Mouse (Mus musculus) hindlimb bud, embryonic 11.5 days (tissue): ENCODE results near the gene Zfp385a.

Experiments
- DNase-seq: peaks from one replicate; pipeline ENCODE4 v3.0.0-alpha.2; 2012; ENCODE audit warnings: low read depth, low spot score; ENCODE audit errors: extremely low spot score

Zfp385a gene

GRCm38 (mm10) chr15:103363809-103364208 is 23.9 kb upstream of the Zfp385a start:
- no peak for DNase-seq

- DNase-seq, result no peak
These were observed 23.1 kb upstream of the Zfp385a start for GRCm38 (mm10) chr15:103362950-103363349.

- DNase-seq, result no peak
These were observed 22.4 kb upstream of the Zfp385a start for GRCm38 (mm10) chr15:103362333-103362732.

GRCm38 (mm10) chr15:103361269-103361668 is 21.4 kb upstream of the Zfp385a start:
- DNase-seq, result no peak

- no peak for DNase-seq
These were observed 20.1 kb upstream of the Zfp385a start for GRCm38 (mm10) chr15:103359869-103360602.

GRCm38 (mm10) chr15:103359122-103359510 is 19.2 kb upstream of the Zfp385a start:
- no peak for DNase-seq

GRCm38 (mm10) chr15:103358278-103359121 is 18.6 kb upstream of the Zfp385a start:
- no peak for DNase-seq

GRCm38 (mm10) chr15:103357817-103358216 is 17.9 kb upstream of the Zfp385a start:
- no peak for DNase-seq

GRCm38 (mm10) chr15:103356130-103356529 is 16.2 kb upstream of the Zfp385a start:
- DNase-seq, result no peak

- DNase-seq, result no peak
These were observed 15.5 kb upstream of the Zfp385a start for GRCm38 (mm10) chr15:103355420-103355819.

- DNase-seq, result no peak
These were observed 14.8 kb upstream of the Zfp385a start for GRCm38 (mm10) chr15:103354690-103355089.

GRCm38 (mm10) chr15:103353511-103354256 is 13.8 kb upstream of the Zfp385a start:
- DNase-seq, result no peak

GRCm38 (mm10) chr15:103352856-103353255 is 13.0 kb upstream of the Zfp385a start:
- DNase-seq, result no peak

GRCm38 (mm10) chr15:103347275-103347684 is 7.4 kb upstream of the Zfp385a start:
- DNase-seq, result no peak

- DNase-seq, result no peak
These were observed 5.9 kb upstream of the Zfp385a start for GRCm38 (mm10) chr15:103345789-103346188.

GRCm38 (mm10) chr15:103343556-103343955 is 3.7 kb upstream of the Zfp385a start:
- DNase-seq, result no peak

- DNase-seq, result no peak
These were observed 3.1 kb upstream of the Zfp385a start for GRCm38 (mm10) chr15:103343008-103343407.

GRCm38 (mm10) chr15:103342415-103342814 is 2.5 kb upstream of the Zfp385a start:
- DNase-seq, result peak; percentile 87

GRCm38 (mm10) chr15:103341547-103341946 is 1.7 kb upstream of the Zfp385a start:
- DNase-seq, result no peak

- no peak for DNase-seq
These were observed 893 bp upstream of the Zfp385a start for GRCm38 (mm10) chr15:103340786-103341185.

GRCm38 (mm10) chr15:103339166-103339960 is 530 bp downstream of the Zfp385a start:
- DNase-seq, result no peak
